Mouse (Mus musculus) liver, embryonic 11.5 days (tissue): ENCODE measurements around the gene Kcng1. TPM values are rescaled to one million over a fixed set of nuclear protein-coding genes. Genes with fewer than 3 reads are reported as not detected.

Source experiments
- ATAC-seq: fragments of 200-750 bp; cut with Nextera tagmentation; replicated peaks from 2 replicates; pipeline ENCODE4 v1.8.0; 2017; ENCODE audit warnings: moderate number of reproducible peaks, mild to moderate bottlenecking, moderate TSS enrichment, moderate library complexity; ENCODE audit not compliant: low FRiP score
- DNase-seq: peaks from one replicate; pipeline ENCODE4 v3.0.0-alpha.2; 2017; ENCODE audit warnings: low spot score
- H3K27ac ChIP-seq: fragments of 300-500 bp; sonication (generic); 2 replicates; pipeline ENCODE4 v1.5.1; 2014; ENCODE audit warnings: mild to moderate bottlenecking, low read depth, low read length, control low read depth
- H3K27me3 ChIP-seq: fragments of 300-500 bp; sonication (generic); replicated peaks from 2 replicates; pipeline ENCODE4 v1.6.1; 2014; ENCODE audit warnings: low read length, mixed read lengths; ENCODE audit not compliant: control insufficient read depth, insufficient read depth
- H3K36me3 ChIP-seq: fragments of 300-500 bp; sonication (generic); 2 replicates; pipeline ENCODE4 v1.6.1; 2014; ENCODE audit warnings: mild to moderate bottlenecking, low read length, moderate library complexity, mixed read lengths; ENCODE audit not compliant: control insufficient read depth, insufficient read depth
- H3K4me1 ChIP-seq: fragments of 300-500 bp; sonication (generic); replicated peaks from 2 replicates; pipeline ENCODE4 v1.6.1; 2014; ENCODE audit warnings: low read length, mixed read lengths; ENCODE audit not compliant: control insufficient read depth, insufficient read depth
- H3K4me2 ChIP-seq: fragments of 300-500 bp; sonication (generic); 2 replicates; pipeline ENCODE4 v1.6.1; 2014; ENCODE audit warnings: mild to moderate bottlenecking, control low read depth, moderate library complexity
- H3K4me3 ChIP-seq: fragments of 300-500 bp; sonication (generic); 2 replicates; pipeline ENCODE4 v1.5.1; 2014; ENCODE audit warnings: low read depth, low read length, control low read depth
- H3K9ac ChIP-seq: fragments of 300-500 bp; sonication (generic); 2 replicates; pipeline ENCODE4 v1.6.1; 2014; ENCODE audit warnings: low read depth, low read length, control low read depth
- H3K9me3 ChIP-seq: fragments of 300-500 bp; sonication (generic); 2 replicates; pipeline ENCODE4 v1.6.1; 2016; ENCODE audit warnings: low read length, inconsistent platforms, mixed read lengths; ENCODE audit not compliant: control insufficient read depth
- WGBS: fragments of 180-500 bp; shearing (Covaris S2); extraction: QIAGEN DNeasy Blood & Tissue Kit; methylation state at CpG from one replicate; pipeline ENCODE4 v1.1.7; 2014; 5-methylcytosine and 5-hydroxymethylcytosine counted together
- polyA plus RNA-seq: library from polyadenylated mRNA; unstranded; fragments of >200 nt; fragmentation: Nextera tagmentation; extraction: Ambion mirVana; gene quantifications from 2 replicates; pipeline ENCODE4 v1.2.1, GENCODE M21; 2014

Kcng1 gene
- polyA plus RNA-seq, 1 experiment from 2014 or later = 0.95 TPM

DNA sequence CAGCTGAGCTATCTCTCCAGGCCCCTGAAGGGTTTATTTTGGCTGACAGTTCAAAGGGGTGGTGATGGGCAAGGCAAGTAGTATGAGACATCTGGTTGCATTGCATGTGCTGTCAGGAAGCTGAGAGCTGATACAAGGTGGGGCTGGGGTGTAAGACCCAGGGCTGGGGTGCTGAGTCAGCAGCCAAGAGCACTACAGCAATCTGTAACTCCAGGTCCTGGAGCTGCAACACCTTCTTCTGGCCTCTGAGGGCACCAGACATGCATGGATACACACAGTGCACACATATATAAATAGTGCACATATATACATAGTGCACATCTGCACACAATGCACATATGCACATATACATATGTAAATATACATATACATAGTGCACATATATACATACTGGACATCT is 38.7 kb downstream of the Kcng1 start:
- Histone ChIP-seq H3K27me3 (no peaks in the 10 kb centered on the region; the same call in 1 of the 2 replicates), H3K9ac (no peak overlapping the region), H3K9me3 (no peaks in the 10 kb centered on the region), H3K4me3 (no peak overlapping the region), H3K4me2 (no peak overlapping the region), H3K4me1 (no peaks in the 10 kb centered on the region), H3K36me3 (no peaks in the 10 kb centered on the region), H3K27ac (no peak overlapping the region)
- DNase-seq = no peak
- ATAC-seq = no peak

DNA sequence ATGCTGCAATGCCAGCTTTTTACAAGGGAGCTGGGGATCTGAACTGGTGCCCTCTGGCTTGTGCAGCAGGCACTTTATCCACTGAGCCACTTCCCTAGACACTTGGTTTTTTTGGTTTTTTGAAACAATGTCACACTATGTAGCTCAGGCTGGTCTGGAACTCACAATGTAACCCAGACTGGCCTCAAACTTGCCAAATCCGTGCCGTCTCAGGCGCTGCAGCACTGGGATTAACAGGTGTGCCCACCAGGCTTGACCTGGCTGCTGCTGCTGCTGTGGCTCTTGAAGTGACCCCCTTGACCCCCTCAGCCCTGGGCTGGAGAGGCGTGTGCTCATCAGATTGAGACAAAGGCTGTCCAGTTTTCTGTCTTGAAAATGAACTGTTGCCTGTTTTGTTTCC is 43.2 kb downstream of the Kcng1 start:
- no peaks in the 10 kb centered on the region for H3K27me3 ChIP-seq
- H3K4me3 ChIP-seq = no peak overlapping the region
- no peak overlapping the region for H3K27ac ChIP-seq
- H3K9ac ChIP-seq = no peak overlapping the region
- ATAC-seq (no peak), DNase-seq (no peak)
- H3K9me3 ChIP-seq = no peaks in the 10 kb centered on the region; the same call in 1 of the 2 replicates
- no peaks in the 10 kb centered on the region for H3K4me1 ChIP-seq
- 82% methylated on average over 4 of the region's 4 CpGs for WGBS
- H3K36me3 ChIP-seq = peaks cover 5% of the 10 kb centered on the region; the same call in 1 of the 2 replicates
- no peak overlapping the region for H3K4me2 ChIP-seq

DNA sequence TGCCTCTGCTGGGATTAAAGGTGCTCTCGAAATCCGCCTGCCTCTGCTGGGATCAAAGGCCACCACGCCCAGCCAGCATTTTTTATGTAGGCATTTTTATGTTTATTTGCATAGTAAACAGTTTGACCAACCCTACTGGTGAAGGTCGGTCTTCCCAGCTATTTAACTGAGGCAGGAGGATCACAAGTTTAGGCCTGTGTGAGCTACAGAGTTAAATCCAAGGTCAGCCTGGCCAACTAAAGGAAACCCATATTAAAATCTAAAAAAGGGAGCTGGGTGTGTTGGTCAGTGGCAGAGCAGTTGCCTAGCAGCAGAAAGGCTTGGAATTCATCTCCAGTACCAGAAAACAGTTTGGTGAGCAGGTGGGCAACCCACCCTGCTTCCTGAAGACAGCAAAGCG is 48.2 kb downstream of the Kcng1 start:
- H3K4me2 ChIP-seq = no peak overlapping the region
- no peaks in the 10 kb centered on the region; the same call in 1 of the 2 replicates for H3K9me3 ChIP-seq
- peaks cover 16% of the 10 kb centered on the region for H3K4me1 ChIP-seq
- peaks cover 5% of the 10 kb centered on the region; the same call in 1 of the 2 replicates for H3K36me3 ChIP-seq
- WGBS = 89% methylated on average over 5 of the region's 5 CpGs
- H3K4me3 ChIP-seq = no peak overlapping the region
- no peak overlapping the region for H3K9ac ChIP-seq
- H3K27ac ChIP-seq = no peak overlapping the region
- no peaks in the 10 kb centered on the region for H3K27me3 ChIP-seq
- DNase-seq (no peak), ATAC-seq (no peak)

DNA sequence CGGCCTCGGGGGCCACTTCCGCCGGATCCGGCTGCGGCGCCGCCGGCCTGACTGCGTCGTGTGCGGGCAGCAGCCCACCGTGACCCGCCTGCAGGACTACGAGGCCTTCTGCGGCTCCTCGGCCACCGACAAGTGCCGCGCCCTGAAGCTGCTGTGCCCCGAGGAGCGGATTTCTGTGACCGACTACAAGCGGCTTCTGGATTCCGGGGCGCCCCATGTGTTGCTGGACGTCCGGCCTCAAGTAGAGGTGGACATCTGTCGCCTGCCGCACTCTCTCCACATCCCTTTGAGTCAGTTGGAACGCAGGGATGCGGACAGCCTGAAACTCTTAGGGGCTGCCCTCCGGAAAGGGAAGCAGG is 50.1 kb downstream of the Kcng1 start:
- peak overlapping the region; percentile 91 for H3K4me2 ChIP-seq
- no peak overlapping the region for H3K27ac ChIP-seq
- no peaks in the 10 kb centered on the region; the same call in 1 of the 2 replicates for H3K9me3 ChIP-seq
- H3K4me1 ChIP-seq = peaks cover 21% of the 10 kb centered on the region
- 47% methylated on average over 33 of the region's 33 CpGs for WGBS
- peak overlapping the region; percentile 97 for H3K9ac ChIP-seq
- H3K27me3 ChIP-seq = no peaks in the 10 kb centered on the region
- peak overlapping the region; percentile 99 for H3K4me3 ChIP-seq
- DNase-seq = no peak
- peaks cover 9% of the 10 kb centered on the region; the same call in 1 of the 2 replicates for H3K36me3 ChIP-seq
- ATAC-seq = no peak

DNA sequence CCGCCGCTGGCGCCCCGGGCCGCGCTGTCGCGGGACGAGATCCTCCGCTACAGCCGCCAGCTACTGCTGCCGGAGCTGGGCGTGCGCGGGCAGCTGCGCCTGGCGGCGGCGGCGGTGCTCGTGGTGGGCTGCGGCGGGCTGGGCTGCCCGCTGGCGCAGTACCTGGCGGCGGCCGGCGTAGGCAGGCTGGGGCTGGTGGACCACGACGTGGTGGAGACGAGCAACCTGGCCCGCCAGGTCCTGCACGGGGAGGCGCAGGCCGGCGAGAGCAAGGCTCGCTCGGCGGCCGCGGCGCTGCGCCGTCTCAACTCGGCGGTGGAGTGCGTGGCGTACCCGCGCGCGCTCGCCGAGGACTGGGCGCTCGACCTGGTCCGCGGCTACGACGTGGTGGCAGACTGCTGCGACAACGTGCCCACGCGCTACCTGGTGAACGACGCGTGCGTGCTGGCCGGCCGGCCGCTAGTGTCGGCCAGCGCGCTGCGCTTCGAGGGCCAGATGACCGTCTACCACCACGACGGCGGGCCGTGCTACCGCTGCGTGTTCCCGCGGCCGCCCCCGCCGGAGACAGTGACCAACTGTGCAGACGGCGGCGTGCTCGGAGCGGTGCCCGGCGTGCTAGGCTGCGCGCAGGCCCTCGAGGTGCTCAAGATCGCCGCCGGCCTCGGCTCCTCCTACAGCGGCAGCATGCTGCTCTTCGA is 50.6 kb downstream of the Kcng1 start:
- peak overlapping the region; percentile 97 for H3K9ac ChIP-seq
- no peaks in the 10 kb centered on the region for H3K27me3 ChIP-seq
- no peaks in the 10 kb centered on the region; the same call in 1 of the 2 replicates for H3K9me3 ChIP-seq
- H3K4me2 ChIP-seq = peak overlapping the region; percentile 91
- WGBS = 2% methylated on average over 101 of the region's 105 CpGs
- no peak for DNase-seq
- peaks cover 10% of the 10 kb centered on the region; the same call in 1 of the 2 replicates for H3K36me3 ChIP-seq
- H3K4me3 ChIP-seq = peak overlapping the region; percentile 99
- H3K4me1 ChIP-seq = peaks cover 21% of the 10 kb centered on the region
- peak overlapping the region; percentile 56 for H3K27ac ChIP-seq
- ATAC-seq = peak; percentile 58

DNA sequence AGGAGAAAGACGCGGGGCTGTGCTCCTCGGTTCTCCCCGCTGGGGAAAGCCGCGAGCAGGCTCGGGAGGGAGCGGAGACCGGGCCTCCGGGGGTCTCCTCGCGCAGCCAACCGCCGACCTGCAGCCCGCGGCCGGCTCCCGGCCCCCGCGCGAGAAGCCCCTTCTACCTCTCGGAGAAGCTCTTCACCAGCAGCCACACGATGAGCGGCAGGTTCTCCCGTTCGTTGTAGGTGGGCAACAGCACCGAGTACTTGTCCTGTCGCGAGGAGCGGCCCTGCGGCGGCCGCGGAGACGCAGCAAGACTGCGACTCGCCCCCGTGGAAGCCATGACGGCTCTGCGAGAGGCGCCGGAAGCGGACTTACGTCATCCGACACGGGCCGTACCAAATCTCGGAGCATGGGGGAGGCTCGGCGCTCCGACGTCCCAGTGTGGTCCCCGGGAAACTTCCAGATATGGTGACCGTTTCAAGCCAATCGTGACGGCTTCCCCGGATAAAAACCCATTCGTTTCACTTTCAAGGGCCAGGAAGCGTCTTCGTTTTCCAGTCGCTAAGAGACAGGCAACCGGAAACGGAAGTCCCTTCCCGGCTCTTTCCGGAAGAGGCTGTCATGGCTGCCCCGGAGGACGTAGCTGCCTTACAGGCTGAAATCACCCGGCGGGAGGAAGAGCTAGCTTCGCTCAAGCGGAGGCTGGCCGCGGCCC is 51.4 kb downstream of the Kcng1 start, which contains the start of the genes Gm20716, Dpm1 and Mocs3:
Gene Gm20716, minus strand, starts transcription at position 339 of the 703 bp plus-strand sequence.
Gene Dpm1, minus strand, starts transcription at position 566 of the 703 bp plus-strand sequence.
Gene Mocs3, plus strand, starts transcription at position 597 of the 703 bp plus-strand sequence.
- DNase-seq = peak; percentile 87
- peak within 1 kb of the TSS; percentile 91 for H3K4me2 ChIP-seq
- under 1% methylated on average over 69 of the region's 73 CpGs for WGBS
- peak; percentile 86 for ATAC-seq
- H3K27ac ChIP-seq = peak within 1 kb of the TSS; percentile 56
- peaks cover 15% of the 10 kb centered on the region for H3K36me3 ChIP-seq
- peak within 1 kb of the TSS; percentile 99 for H3K4me3 ChIP-seq
- peak within 1 kb of the TSS; percentile 97 for H3K9ac ChIP-seq
- H3K9me3 ChIP-seq = no peaks in the 10 kb centered on the region
- H3K4me1 ChIP-seq = peaks cover 21% of the 10 kb centered on the region
- H3K27me3 ChIP-seq = no peaks in the 10 kb centered on the region

DNA sequence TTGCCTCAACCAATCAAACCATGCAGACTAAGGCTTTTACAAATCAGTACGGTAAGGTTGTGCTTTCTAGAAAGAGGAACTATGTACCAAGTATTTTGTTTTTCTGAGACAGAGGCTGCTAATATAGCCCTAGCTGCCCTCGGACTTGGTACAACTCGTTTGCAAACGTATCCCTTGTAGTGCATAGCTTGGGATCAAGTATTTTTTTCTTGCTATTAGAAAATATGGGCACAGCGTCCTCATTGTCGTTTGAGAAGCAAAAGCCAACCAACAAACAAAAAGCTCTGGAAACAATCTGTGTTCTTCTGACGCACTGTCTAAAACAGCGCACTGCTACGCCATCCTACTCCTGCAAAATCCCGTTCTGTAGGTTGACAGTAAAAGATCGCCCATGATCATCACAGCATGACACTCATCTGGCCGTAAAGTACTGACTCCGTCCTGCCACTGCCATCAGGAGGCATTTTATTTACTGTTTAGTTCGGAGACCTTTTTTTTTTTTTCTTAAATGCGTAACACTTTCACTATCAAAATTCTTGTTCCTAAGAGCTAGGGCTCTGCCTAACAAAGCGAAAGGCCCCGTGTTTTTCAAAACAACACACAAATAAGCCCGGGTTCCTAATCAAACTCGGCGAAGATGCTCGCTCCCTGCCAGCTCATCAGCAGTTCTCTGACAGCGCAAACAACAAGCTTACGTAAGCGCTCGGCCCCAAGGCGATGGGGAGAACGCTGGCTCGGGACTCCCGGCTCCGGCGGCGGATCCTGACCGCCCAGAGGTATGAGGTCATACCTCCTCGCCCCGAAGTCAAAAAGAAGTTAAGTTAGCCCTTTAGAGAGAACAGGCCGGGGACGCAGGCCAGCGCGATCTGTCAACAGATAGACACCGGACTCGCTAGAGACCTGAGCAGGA is 52.2 kb downstream of the Kcng1 start:
- 13% methylated on average over 41 of the region's 41 CpGs for WGBS
- peaks cover 23% of the 10 kb centered on the region for H3K36me3 ChIP-seq
- H3K9me3 ChIP-seq = no peaks in the 10 kb centered on the region

DNA sequence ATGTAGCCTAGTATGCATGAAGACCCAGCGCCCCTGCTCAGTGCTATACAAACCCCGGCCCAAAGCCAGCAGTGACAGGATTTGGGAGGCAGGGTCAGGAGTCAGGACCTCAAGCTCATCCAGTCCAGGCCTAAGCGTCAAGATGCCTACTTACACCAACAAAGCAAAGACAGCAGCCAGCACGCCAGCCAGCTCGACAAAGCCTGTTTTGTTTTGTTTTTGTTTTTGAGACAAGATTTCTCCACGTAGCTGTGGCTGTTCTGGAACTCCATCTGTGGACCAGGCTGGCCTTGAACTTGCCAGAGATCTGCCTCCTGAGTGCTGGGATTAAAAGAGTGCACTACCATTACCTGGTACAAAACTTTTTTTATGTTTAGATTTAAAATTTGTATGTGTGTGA is 58.2 kb downstream of the Kcng1 start:
- H3K9ac ChIP-seq = no peak overlapping the region
- no peak overlapping the region for H3K27ac ChIP-seq
- ATAC-seq (no peak), DNase-seq (no peak)
- peaks cover 58% of the 10 kb centered on the region for H3K36me3 ChIP-seq
- no peak overlapping the region for H3K4me3 ChIP-seq
- peaks cover 6% of the 10 kb centered on the region for H3K4me1 ChIP-seq
- no peaks in the 10 kb centered on the region for H3K27me3 ChIP-seq
- no peaks in the 10 kb centered on the region for H3K9me3 ChIP-seq
- H3K4me2 ChIP-seq = no peak overlapping the region
- WGBS = 87% methylated on average over 6 of the region's 6 CpGs

More for the DNA sequence above, 52.2 kb downstream of the Kcng1 start:
- Histone ChIP-seq H3K4me3 (peak overlapping the region; percentile 99), H3K27me3 (no peaks in the 10 kb centered on the region), H3K9ac (peak overlapping the region; percentile 97), H3K4me2 (peak overlapping the region; percentile 91), H3K27ac (no peak overlapping the region), H3K4me1 (peaks cover 21% of the 10 kb centered on the region)
- DNase-seq (no peak), ATAC-seq (peak; percentile 4; the same call in 1 of the 2 replicates)
